ENCODE assay signal across 13 mouse cellular contexts in genomic region chr11:117269946-117270345, GRCm38 (mm10).
DNase-seq lines count a peak whose midpoint lies in the region; ATAC-seq and TF ChIP-seq lines count a peak whose summit lies in the region.
"Had no signal": no experiment of that assay in that cellular context is flagged by ENCODE, and none has a peak within 500 bp of the region (broad histone marks: within the 10 kb centered on the region; RNA-seq: fewer than 3 reads in every experiment).

No protein-coding gene starts in this region.

- H3K9ac ChIP-seq in forebrain, embryonic 11.5 days (ENCODE audit: low read length): peak overlapping the region; percentile 16; the same call in 1 of the 2 replicates
- H3K9ac ChIP-seq in forebrain, postnatal 0 days: no peak overlapping the region
- H3K9ac ChIP-seq in midbrain, embryonic 13.5 days (replicated peaks): no peak overlapping the region
- no peak overlapping the region for H3K9ac ChIP-seq in midbrain, embryonic 16.5 days (ENCODE audit: low read depth, low read length)
- no peak overlapping the region for H3K9ac ChIP-seq in forebrain, embryonic 15.5 days (replicated peaks)
- H3K9ac ChIP-seq in neural tube, embryonic 13.5 days: no peak overlapping the region
- H3K9ac ChIP-seq: liver, embryonic 12.5 days had no signal

- DNase-seq in forebrain, embryonic 11.5 days (ENCODE audit: low spot score): no peak
- DNase-seq in forebrain, postnatal 0 days: no peak
- DNase-seq in left cerebral cortex, postnatal 36 days (ENCODE audit: low spot score in 2 of 2): no peak
- no peak for DNase-seq in layer of hippocampus, adult 2 months (ENCODE audit: low spot score in 2 of 2)
- DNase-seq: cerebellum, adult 11-12 months; kidney, adult 11 months; right cerebral cortex, adult 18-20 months had no signal

- H3K27me3 ChIP-seq in forebrain, embryonic 11.5 days (ENCODE audit: control insufficient read depth, insufficient read depth, low read length): no peaks in the 10 kb centered on the region
- H3K27me3 ChIP-seq in forebrain, postnatal 0 days (ENCODE audit: insufficient read depth, low read length): no peaks in the 10 kb centered on the region
- H3K27me3 ChIP-seq in midbrain, embryonic 13.5 days: 0 out of 2 replicates have a peak, but pooled peaks cover 6% of the 10 kb centered on the region
- H3K27me3 ChIP-seq in midbrain, embryonic 16.5 days (ENCODE audit: control insufficient read depth, insufficient read depth, low read depth, low read length): no peaks in the 10 kb centered on the region; the same call in none of the 2 replicates
- no peaks in the 10 kb centered on the region for H3K27me3 ChIP-seq in forebrain, embryonic 15.5 days
- H3K27me3 ChIP-seq in neural tube, embryonic 13.5 days: no peaks in the 10 kb centered on the region
- H3K27me3 ChIP-seq: stomach, embryonic 15.5 days had no signal

- H3K4me1 ChIP-seq in forebrain, embryonic 11.5 days (replicated peaks; ENCODE audit: control insufficient read depth, insufficient read depth, low read length): peaks cover 21% of the 10 kb centered on the region
- H3K4me1 ChIP-seq in forebrain, postnatal 0 days (ENCODE audit: insufficient read depth): peaks cover 10% of the 10 kb centered on the region; the same call in 1 of the 2 replicates
- H3K4me1 ChIP-seq in midbrain, embryonic 13.5 days (replicated peaks): peaks cover 64% of the 10 kb centered on the region
- H3K4me1 ChIP-seq in midbrain, embryonic 16.5 days (ENCODE audit: control insufficient read depth, insufficient read depth, low read length): peaks cover 31% of the 10 kb centered on the region
- H3K4me1 ChIP-seq in forebrain, embryonic 15.5 days: peaks cover 57% of the 10 kb centered on the region
- peaks cover 68% of the 10 kb centered on the region for H3K4me1 ChIP-seq in neural tube, embryonic 13.5 days (replicated peaks)

- no peak overlapping the region for H3K4me2 ChIP-seq in forebrain, embryonic 11.5 days (ENCODE audit: low read depth, low read length, severe bottlenecking)
- no peak overlapping the region for H3K4me2 ChIP-seq in forebrain, postnatal 0 days (ENCODE audit: low read depth)
- no peak overlapping the region for H3K4me2 ChIP-seq in midbrain, embryonic 13.5 days (replicated peaks)
- no peak overlapping the region for H3K4me2 ChIP-seq in midbrain, embryonic 16.5 days (ENCODE audit: low read length)
- H3K4me2 ChIP-seq in forebrain, embryonic 15.5 days (replicated peaks): no peak overlapping the region
- no peak overlapping the region for H3K4me2 ChIP-seq in neural tube, embryonic 13.5 days
- H3K4me2 ChIP-seq: liver, embryonic 12.5 days had no signal

- no peaks in the 10 kb centered on the region for H3K9me3 ChIP-seq in forebrain, embryonic 11.5 days (ENCODE audit: control insufficient read depth, low read length)
- H3K9me3 ChIP-seq in forebrain, postnatal 0 days (ENCODE audit: low read length): no peaks in the 10 kb centered on the region
- H3K9me3 ChIP-seq in midbrain, embryonic 13.5 days: no peaks in the 10 kb centered on the region
- no peaks in the 10 kb centered on the region for H3K9me3 ChIP-seq in midbrain, embryonic 16.5 days (replicated peaks; ENCODE audit: control insufficient read depth, low read length, poor library complexity, severe bottlenecking)
- no peaks in the 10 kb centered on the region for H3K9me3 ChIP-seq in forebrain, embryonic 15.5 days
- H3K9me3 ChIP-seq in neural tube, embryonic 13.5 days: no peaks in the 10 kb centered on the region
- H3K9me3 ChIP-seq: liver, embryonic 12.5 days; stomach, embryonic 15.5 days had no signal

- H3K4me3 ChIP-seq in forebrain, embryonic 11.5 days (ENCODE audit: low read depth, low read length): no peak overlapping the region
- H3K4me3 ChIP-seq in forebrain, postnatal 0 days (ENCODE audit: low read depth, low read length): no peak overlapping the region
- no peak overlapping the region for H3K4me3 ChIP-seq in midbrain, embryonic 13.5 days (replicated peaks)
- H3K4me3 ChIP-seq in midbrain, embryonic 16.5 days (ENCODE audit: low read depth, low read length): no peak overlapping the region
- no peak overlapping the region for H3K4me3 ChIP-seq in forebrain, embryonic 15.5 days
- no peak overlapping the region for H3K4me3 ChIP-seq in neural tube, embryonic 13.5 days
- H3K4me3 ChIP-seq in layer of hippocampus, adult 2 months: no peak overlapping the region
- H3K4me3 ChIP-seq: liver, embryonic 12.5 days; stomach, embryonic 15.5 days had no signal

- intact Hi-C loops in left cerebral cortex, postnatal 36 days (cut with DNase I): loop anchor here (2.0 kb wide), 1 partner anchor 43 kb away; no protein-coding TSS in a partner anchor

- WGBS in forebrain, embryonic 11.5 days: 72% methylated on average over 6 of the region's 6 CpGs
- WGBS in forebrain, postnatal 0 days: 60% methylated on average over 6 of the region's 6 CpGs
- WGBS in midbrain, embryonic 13.5 days: 75% methylated on average over 6 of the region's 6 CpGs
- WGBS in midbrain, embryonic 16.5 days: 73% methylated on average over 6 of the region's 6 CpGs
- WGBS in forebrain, embryonic 15.5 days: 53% methylated on average over 6 of the region's 6 CpGs
- WGBS in neural tube, embryonic 13.5 days: 39% methylated on average over 6 of the region's 6 CpGs

- no peak for ATAC-seq in forebrain, embryonic 11.5 days (replicated peaks; ENCODE audit: low FRiP score)
- ATAC-seq in forebrain, postnatal 0 days: no peak
- no peak for ATAC-seq in midbrain, embryonic 13.5 days
- ATAC-seq in midbrain, embryonic 16.5 days: no peak
- ATAC-seq in forebrain, embryonic 15.5 days (replicated peaks): no peak
- no peak for ATAC-seq in neural tube, embryonic 13.5 days (ENCODE audit: low read depth)
- ATAC-seq: liver, embryonic 12.5 days had no signal

- H3K36me3 ChIP-seq in forebrain, embryonic 11.5 days (ENCODE audit: control insufficient read depth, insufficient read depth, low read length): no peaks in the 10 kb centered on the region
- H3K36me3 ChIP-seq in forebrain, postnatal 0 days (ENCODE audit: insufficient read depth): no peaks in the 10 kb centered on the region
- H3K36me3 ChIP-seq in midbrain, embryonic 13.5 days: no peaks in the 10 kb centered on the region
- no peaks in the 10 kb centered on the region for H3K36me3 ChIP-seq in midbrain, embryonic 16.5 days (ENCODE audit: control insufficient read depth, insufficient read depth, low read length)
- H3K36me3 ChIP-seq in forebrain, embryonic 15.5 days: no peaks in the 10 kb centered on the region
- no peaks in the 10 kb centered on the region for H3K36me3 ChIP-seq in neural tube, embryonic 13.5 days
- H3K36me3 ChIP-seq: liver, embryonic 12.5 days; stomach, embryonic 15.5 days had no signal

- no peak for TF ChIP-seq CTCF in forebrain, postnatal 0 days (IDR thresholded peaks at IDR 0.05; ENCODE audit: low read depth)
- no peak for TF ChIP-seq CTCF in layer of hippocampus, adult 2 months (conservative IDR thresholded peaks at IDR 0.05)

- no peak overlapping the region for H3K27ac ChIP-seq in forebrain, embryonic 11.5 days (ENCODE audit: low read depth, low read length)
- no peak overlapping the region for H3K27ac ChIP-seq in forebrain, postnatal 0 days (ENCODE audit: low read depth, low read length)
- H3K27ac ChIP-seq in midbrain, embryonic 13.5 days: 0 out of 2 replicates have a peak overlapping the region, but pooled peaks have one; percentile 25
- no peak overlapping the region for H3K27ac ChIP-seq in midbrain, embryonic 16.5 days (ENCODE audit: low read length)
- peak overlapping the region; percentile 74; the same call in 1 of the 2 replicates for H3K27ac ChIP-seq in forebrain, embryonic 15.5 days (replicated peaks)
- 0 out of 2 replicates have a peak overlapping the region, but pooled peaks have one; percentile 13 for H3K27ac ChIP-seq in neural tube, embryonic 13.5 days (replicated peaks)
- no peak overlapping the region for H3K27ac ChIP-seq in layer of hippocampus, adult 2 months
- H3K27ac ChIP-seq: liver, embryonic 12.5 days; stomach, embryonic 15.5 days had no signal

Comparison
In these comparisons a context has a peak if more than half of its experiments do, and no peak if none do; other contexts are left out.
1. H3K27ac ChIP-seq: peak in midbrain, embryonic 13.5 days (single experiment), forebrain, embryonic 15.5 days (single experiment) and neural tube, embryonic 13.5 days (single experiment); none in forebrain, embryonic 11.5 days (single experiment), forebrain, postnatal 0 days (single experiment), midbrain, embryonic 16.5 days (single experiment) and layer of hippocampus, adult 2 months (single experiment).